Mouse (Mus musculus) cortical plate, adult 2 months (tissue): ENCODE data around the gene Arhgap25.

ENCODE experiments used
- CTCF ChIP-seq: fragments of 200-500 bp; IDR thresholded peaks from 2 replicates; pipeline ENCODE4 v1.5.1; 2011; ENCODE audit warnings: mild to moderate bottlenecking, control low read depth, low read length; ENCODE audit not compliant: insufficient read depth; ENCODE audit errors: extremely low read depth
- POLR2A ChIP-seq: fragments of 200-500 bp; IDR thresholded peaks from 2 replicates; pipeline ENCODE4 v1.6.1; 2011; ENCODE audit warnings: mild to moderate bottlenecking, low read length, control low read depth; ENCODE audit not compliant: insufficient read depth; ENCODE audit errors: extremely low read depth

DNA sequence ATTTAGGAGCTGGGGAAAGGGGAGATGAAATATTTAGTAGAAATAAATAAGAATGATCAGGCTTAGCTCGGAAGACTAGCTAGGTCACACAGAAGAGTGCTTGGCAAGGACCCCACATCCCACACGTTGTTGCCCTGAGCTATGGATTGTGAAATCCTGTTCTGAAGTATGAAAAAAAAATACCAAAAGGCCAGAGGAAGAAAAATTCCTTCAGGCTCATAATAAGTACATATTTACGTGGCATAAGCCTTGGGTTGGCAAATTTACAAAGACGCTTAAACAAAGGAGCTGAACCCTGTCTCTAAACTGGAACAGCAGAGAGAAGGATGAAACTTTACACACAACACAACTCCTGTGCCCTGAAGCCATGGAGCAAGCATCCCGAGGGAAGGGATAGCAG, 48.3 kb downstream of the Arhgap25 start:
- TF ChIP-seq CTCF (no peak), POLR2A (no peak)
